Mouse (Mus musculus): ENCODE data around the gene Wdpcp. TPM values are rescaled to one million over a fixed set of nuclear protein-coding genes. Genes with fewer than 3 reads are reported as not detected.

Gene Wdpcp
- polyA plus RNA-seq, 1 experiment: 3.4 TPM

GRCm38 (mm10) chr11:21714065-21714464, 142.0 kb downstream of the Wdpcp start:
- 94% methylated on average over 1 of the region's 1 CpGs for WGBS
- no peak for DNase-seq (ENCODE audit: low read depth, low spot score)

DNA sequence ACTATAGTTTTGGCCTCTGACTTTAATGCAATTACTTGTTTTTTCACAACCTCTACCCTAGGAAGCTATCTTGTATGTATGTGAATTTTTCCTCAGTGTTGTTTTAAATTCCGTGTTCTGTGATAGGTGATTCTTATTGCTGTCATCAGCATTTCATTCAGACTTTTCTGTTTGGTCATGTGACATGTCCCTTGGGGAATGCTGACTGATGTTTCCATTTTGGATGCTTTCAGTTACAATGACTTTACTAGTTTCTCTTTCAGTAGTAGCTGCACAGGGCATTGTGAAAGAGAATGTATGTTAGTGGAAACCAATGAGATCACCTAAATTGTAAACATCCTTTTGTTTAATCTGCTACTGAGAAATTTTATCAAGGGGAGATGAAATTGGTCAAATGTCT, 154.3 kb downstream of the Wdpcp start:
- WGBS: 88% methylated on average over 1 of the region's 1 CpGs
- DNase-seq (ENCODE audit: low read depth, low spot score): no peak

DNA sequence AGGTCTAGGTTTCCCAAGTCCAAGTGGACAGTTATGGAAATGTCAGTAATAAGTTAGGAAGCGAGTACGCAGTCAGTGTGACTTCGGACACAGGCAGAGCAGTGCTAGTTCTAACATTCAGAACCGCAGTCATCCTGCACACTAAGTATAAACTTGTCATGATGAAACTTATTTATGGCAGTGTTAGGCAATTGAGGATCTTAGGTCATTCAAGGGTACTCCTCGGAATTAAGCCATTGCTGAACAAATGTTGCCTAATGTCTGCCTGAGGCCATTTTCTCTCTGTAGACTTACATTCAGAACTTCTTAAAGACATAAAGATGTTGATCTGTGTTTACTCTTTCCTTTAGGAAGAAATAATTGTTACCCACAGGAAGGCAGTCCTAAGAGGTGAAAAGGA, 157.0 kb downstream of the Wdpcp start:
- no peak for DNase-seq (ENCODE audit: low read depth, low spot score)
- 73% methylated on average over 5 of the region's 5 CpGs for WGBS

- no peak for DNase-seq (ENCODE audit: low read depth, low spot score)
- 62% methylated on average over 6 of the region's 6 CpGs for WGBS
Observed at GRCm38 (mm10) chr11:21729961-21730360, 157.9 kb downstream of the Wdpcp start.

GRCm38 (mm10) chr11:21735272-21735671, 163.2 kb downstream of the Wdpcp start:
- WGBS: 78% methylated on average over 6 of the region's 6 CpGs

DNA sequence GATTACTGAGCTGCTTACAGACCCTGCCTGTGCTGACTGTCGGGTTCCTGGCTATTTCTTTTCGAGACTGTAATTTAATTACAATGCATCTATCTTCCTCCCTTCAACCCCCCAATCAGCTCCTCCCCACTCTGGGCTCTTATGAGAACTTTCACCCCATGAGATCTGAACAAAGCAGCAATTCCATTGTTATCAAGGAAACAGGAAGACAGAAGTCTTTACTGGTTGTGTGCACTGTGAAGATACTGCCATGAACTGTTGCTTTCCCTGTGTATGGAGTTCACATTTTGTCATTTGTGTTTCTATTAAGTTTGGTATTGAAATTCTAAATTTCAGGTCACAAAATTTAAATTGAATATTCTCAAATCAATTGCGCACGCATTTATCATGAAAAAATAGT, 177.5 kb downstream of the Wdpcp start:
- no peak for DNase-seq (ENCODE audit: low read depth, low spot score)
- 76% methylated on average over 4 of the region's 4 CpGs for WGBS

More at GRCm38 (mm10) chr11:21735272-21735671, 163.2 kb downstream of the Wdpcp start:
- no peak for DNase-seq (ENCODE audit: low read depth, low spot score)

GRCm38 (mm10) chr11:21763201-21763600, 191.2 kb downstream of the Wdpcp start:
- 86% methylated on average over 4 of the region's 4 CpGs for WGBS

GRCm38 (mm10) chr11:21788831-21789230, 216.8 kb downstream of the Wdpcp start:
- 88% methylated on average over 3 of the region's 3 CpGs for whole genome bisulfite sequencing
- DNase-seq (ENCODE audit: low read depth, low spot score): no peak

More at GRCm38 (mm10) chr11:21763201-21763600, 191.2 kb downstream of the Wdpcp start:
- no peak for DNase-seq (ENCODE audit: low read depth, low spot score)

DNA sequence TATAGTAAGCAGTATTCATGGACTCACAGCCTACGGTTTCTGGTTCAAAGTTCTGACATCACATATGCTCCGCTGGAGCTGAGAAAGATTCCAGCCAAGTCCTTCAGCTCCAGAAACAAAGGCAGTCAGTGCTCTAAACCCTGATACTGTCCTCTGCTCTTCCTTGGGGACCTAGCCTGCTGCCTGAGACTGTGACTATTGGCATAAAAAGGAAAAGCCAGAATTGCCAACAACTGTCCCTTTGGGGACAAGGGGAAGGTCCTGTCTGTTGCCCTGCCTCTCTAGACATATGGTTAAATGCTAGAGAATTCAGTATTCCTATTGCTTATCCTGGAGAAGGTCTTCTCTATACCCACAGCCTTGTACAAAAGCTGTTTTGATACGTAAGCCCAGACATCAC, 252.9 kb downstream of the Wdpcp start:
- no peak for DNase-seq (ENCODE audit: low read depth, low spot score)
- WGBS: 91% methylated on average over 3 of the region's 3 CpGs

DNA sequence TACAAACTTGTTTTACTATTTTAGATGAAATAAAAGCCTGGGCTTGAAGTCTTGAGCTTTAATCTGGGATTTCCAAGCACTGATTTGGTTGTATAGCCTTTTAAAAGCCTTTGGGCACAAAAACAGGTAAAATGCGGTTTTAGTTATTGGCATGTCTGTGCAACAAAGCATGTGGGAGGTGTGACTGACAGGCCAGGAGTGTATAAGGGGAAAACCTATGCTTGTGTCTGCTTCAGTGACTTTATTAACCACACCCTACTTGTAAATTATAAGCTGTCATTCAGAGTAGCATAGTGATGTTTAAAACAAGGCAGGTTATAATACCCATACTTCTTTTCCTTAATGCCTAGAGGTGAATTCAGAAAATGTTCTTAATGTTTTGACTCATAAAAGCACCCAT, 254.5 kb downstream of the Wdpcp start:
- DNase-seq (ENCODE audit: low read depth, low spot score): no peak
- WGBS: 87% methylated on average over 1 of the region's 1 CpGs

GRCm38 (mm10) chr11:21847040-21847439, 275.0 kb downstream of the Wdpcp start:
- WGBS: 92% methylated on average over 2 of the region's 2 CpGs
- no peak for DNase-seq (ENCODE audit: low read depth, low spot score)

DNA sequence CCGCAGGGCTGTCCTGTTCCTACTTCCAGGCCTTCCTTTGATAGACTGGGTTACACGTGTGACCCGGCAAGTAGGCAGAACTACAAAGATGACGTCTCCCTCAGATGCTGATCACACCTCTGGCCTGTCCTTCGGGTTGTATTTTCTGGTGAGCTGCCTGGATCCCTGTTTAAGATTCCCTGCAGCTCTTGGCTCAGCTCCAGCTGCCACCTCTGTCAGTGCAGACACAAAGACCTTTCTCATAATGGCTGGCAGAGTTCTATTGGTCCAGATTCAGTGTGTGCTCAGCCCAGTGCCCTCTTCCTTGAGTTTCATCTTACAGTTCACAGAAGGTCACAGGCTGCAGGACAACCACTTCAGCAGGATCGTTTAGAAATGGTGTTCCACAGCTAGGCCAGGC, 292.0 kb downstream of the Wdpcp start:
- no peak for DNase-seq (ENCODE audit: low read depth, low spot score)
- 60% methylated on average over 6 of the region's 6 CpGs for WGBS

DNA sequence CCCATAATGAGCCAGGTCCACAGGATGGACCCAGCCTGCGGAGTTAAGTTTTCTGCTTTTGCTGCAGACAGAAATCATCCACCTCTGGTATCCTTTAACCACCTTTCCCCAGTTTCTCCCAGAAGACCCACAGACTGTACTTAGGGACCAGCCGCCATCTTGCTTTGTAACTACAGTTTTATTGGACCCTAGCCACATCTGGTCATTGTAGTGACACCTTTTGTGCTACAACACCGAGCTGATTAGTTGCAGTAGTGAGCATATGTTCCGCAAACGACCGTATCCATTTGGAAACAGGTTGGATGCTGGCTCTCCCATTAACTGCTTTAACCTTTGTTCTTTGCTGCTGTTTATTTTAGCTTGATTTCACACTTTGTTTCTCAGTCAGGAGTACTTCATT, 292.5 kb downstream of the Wdpcp start:
- DNase-seq (ENCODE audit: low read depth, low spot score): no peak
- WGBS: 73% methylated on average over 6 of the region's 6 CpGs

DNA sequence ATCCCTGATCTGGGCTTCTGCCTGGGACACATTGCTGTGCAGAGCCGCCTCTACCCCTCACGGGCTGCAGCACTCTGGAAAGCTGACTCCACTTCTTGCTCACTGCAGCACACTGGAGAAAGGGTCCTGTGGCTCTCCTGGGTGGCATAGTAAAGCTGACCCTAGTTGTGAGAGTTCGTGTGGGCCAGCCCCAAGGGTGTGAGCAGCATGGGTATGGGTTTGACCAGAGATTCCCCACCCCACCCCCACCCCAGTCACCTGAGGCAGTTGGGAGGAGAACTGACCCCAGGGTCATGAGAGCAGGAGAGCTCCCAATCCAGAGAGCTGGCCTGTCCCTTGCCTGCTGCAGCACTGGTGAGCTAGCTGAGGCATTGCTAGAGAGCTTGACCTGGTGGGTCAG, 296.6 kb downstream of the Wdpcp start:
- 59% methylated on average over 3 of the region's 3 CpGs for WGBS
- no peak for DNase-seq (ENCODE audit: low read depth, low spot score)

GRCm38 (mm10) chr11:21870863-21871262, 298.8 kb downstream of the Wdpcp start:
- WGBS: 84% methylated on average over 1 of the region's 1 CpGs
- no peak for DNase-seq (ENCODE audit: low read depth, low spot score)

- DNase-seq (ENCODE audit: low read depth, low spot score): no peak
- 57% methylated on average over 4 of the region's 4 CpGs for WGBS
Observed at GRCm38 (mm10) chr11:21871728-21872127, 299.7 kb downstream of the Wdpcp start.

- WGBS: 83% methylated on average over 2 of the region's 2 CpGs
- no peak for DNase-seq (ENCODE audit: low read depth, low spot score)
Observed at GRCm38 (mm10) chr11:21875077-21875476, 303.0 kb downstream of the Wdpcp start.

DNA sequence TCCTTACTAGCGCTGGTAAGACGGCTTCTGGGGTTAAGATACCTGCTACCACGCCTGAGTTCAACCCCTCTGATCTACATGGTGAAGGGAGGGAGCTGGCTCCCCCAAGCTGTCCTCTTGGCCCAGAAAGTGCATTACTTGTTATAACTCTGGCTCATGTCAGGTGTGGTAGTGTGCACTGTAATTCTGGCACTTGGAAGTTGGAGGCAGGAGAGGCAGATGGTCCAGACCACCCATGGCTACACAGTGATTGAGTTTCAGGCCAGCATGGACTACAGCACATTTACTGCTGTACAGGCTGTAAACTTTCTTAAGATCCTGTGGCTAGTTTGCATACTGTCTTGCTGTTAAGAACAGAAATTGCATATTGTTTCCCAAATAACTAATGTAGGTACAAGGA, 322.7 kb downstream of the Wdpcp start:
- WGBS: 85% methylated on average over 3 of the region's 3 CpGs
- DNase-seq (ENCODE audit: low read depth, low spot score): no peak

DNA sequence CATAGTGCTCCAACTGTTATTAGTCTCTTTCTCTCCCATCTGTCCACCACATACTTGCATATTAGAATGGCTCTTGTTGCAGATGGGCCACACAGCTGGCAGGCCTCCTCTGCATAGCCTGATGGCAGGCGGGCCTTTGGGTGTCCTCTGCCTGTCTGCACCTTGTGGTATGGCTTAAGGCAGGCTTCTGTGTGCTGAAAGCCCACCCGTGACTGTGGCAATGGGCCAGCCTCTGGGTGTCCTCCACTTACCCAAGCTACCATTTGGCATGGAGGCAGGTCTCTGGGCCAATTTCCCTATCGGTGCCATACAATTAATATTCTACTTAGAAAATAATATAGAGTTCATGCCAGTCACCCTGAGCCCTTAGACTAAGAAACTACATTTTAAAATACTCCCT, 350.5 kb downstream of the Wdpcp start:
- WGBS: 92% methylated on average over 3 of the region's 3 CpGs
- no peak for DNase-seq (ENCODE audit: low read depth, low spot score)

Data from large intestine, adult 2 months (tissue).